Mouse (Mus musculus): Measurements from ENCODE around the gene Zdhhc22. TPM values are rescaled to one million over a fixed set of nuclear protein-coding genes. Genes with fewer than 3 reads are reported as not detected.
A peak's percentile ranks its signal among the peaks of the same experiment; 100 is the strongest.

The Zdhhc22 gene
- total and polyA plus RNA-seq, 3 experiments, result 0.10 TPM; not detected in 2

- no peak overlapping the region for H3K27ac ChIP-seq (ENCODE audit: control insufficient read depth, low read depth, low read length)
- no peaks in the 10 kb centered on the region for H3K9me3 ChIP-seq (replicated peaks; ENCODE audit: insufficient read depth, low read length)
- H3K36me3 ChIP-seq (ENCODE audit: control insufficient read depth in 1 of 2, insufficient read depth in 2 of 2, low read length in 2 of 2), result peaks cover 0 to 2% of the 10 kb centered on the region in 2 experiments; a peak in 1 of 4 replicates
- H3K79me2 ChIP-seq (ENCODE audit: control insufficient read depth, insufficient read depth, low read length, poor library complexity), result no peaks in the 10 kb centered on the region
- peaks cover 0 to 9% of the 10 kb centered on the region in 2 experiments; a peak in 3 of 4 replicates for H3K4me1 ChIP-seq (ENCODE audit: control insufficient read depth in 1 of 2, insufficient read depth in 2 of 2, low read length in 2 of 2)
- H3K27me3 ChIP-seq (ENCODE audit: control insufficient read depth in 1 of 2, insufficient read depth in 2 of 2, low read length in 2 of 2), result no peaks in the 10 kb centered on the region
- peak; percentile 29 for DNase-seq (ENCODE audit: low read depth, low spot score)
- no peak overlapping the region for H3K4me3 ChIP-seq (ENCODE audit: control insufficient read depth in 1 of 2, insufficient read depth in 1 of 2, low read depth in 2 of 2, low read length in 2 of 2)
- no peak for TF ChIP-seq SMC3 (IDR thresholded peaks at IDR 0.05; ENCODE audit: low read depth, low read length)
- H3K9ac ChIP-seq (ENCODE audit: control insufficient read depth, low read depth, low read length, poor library complexity, severe bottlenecking), result no peak overlapping the region
These were observed 41.0 kb upstream of the Zdhhc22 start for GRCm38 (mm10) chr12:87031163-87031763.

DNA sequence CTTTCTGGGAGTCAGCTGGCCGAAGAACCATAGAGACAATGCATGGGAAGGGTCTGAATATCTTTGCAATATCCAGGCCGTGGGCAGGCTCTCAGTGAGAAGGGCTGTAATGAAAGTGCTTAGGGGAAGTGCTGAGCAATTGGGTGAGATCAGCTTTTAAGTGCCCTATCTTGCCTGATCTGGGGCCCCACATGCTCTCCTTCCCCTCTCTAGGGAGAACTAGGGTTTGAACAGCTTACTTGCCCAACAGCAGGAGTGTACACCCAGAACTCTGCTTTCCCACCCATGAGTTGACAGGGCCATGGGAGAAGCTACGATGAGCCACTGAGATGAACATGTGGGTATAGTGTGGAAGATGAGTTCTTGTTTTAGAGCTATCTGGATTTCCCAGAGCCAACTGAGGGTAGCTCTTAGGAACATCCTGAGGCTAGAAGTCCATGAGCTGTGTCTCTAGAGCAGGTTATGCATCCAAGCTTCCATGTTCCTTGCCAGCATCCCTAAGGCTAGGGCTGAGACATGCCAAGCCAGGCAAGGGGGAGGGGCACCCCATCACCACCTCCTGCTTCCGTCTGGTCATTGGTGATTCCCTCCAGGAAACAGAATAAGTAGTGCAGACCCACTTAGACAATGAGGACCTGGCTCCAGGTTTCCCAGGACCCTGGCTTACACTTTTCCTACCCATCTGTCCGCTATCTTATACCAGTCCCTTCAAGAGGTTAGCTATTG is 39.2 kb upstream of the Zdhhc22 start:
- H3K27ac ChIP-seq (ENCODE audit: control insufficient read depth, low read depth, low read length), result no peak overlapping the region
- TF ChIP-seq ZMIZ1 (IDR thresholded peaks at IDR 0.05; ENCODE audit: low read depth, low read length) (no peak), EP300 (IDR thresholded peaks at IDR 0.05; ENCODE audit: low read depth in 1 of 2, low read length in 2 of 2) (peak in 1 of 2 experiments; percentile 5; a peak in 1 of 4 replicates), ZNF384 (IDR thresholded peaks at IDR 0.05; ENCODE audit: low read depth, low read length) (no peak), ZC3H11A (IDR thresholded peaks at IDR 0.05; ENCODE audit: low read depth, low read length) (no peak), TBP (IDR thresholded peaks at IDR 0.05; ENCODE audit: low read depth, low read length) (0 out of 2 replicates have a peak, but pooled peaks have one; percentile 25), MYC (IDR thresholded peaks at IDR 0.05; ENCODE audit: low read depth, low read length) (no peak), USF1 (IDR thresholded peaks at IDR 0.05; ENCODE audit: low read depth, low read length) (no peak), ETS1 (IDR thresholded peaks at IDR 0.05; ENCODE audit: low read depth, low read length) (0 out of 2 replicates have a peak, but pooled peaks have one; percentile 12), GATA1 (IDR thresholded peaks at IDR 0.05; ENCODE audit: low read depth, low read length) (peak; percentile 74), MXI1 (IDR thresholded peaks at IDR 0.05; ENCODE audit: low read depth, low read length) (no peak), POLR2A (IDR thresholded peaks at IDR 0.05; ENCODE audit: control insufficient read depth in 1 of 2, insufficient read depth in 1 of 2, low read depth in 1 of 2, low read length in 2 of 2, poor library complexity in 1 of 2) (no peak), MAFK (IDR thresholded peaks at IDR 0.05; ENCODE audit: borderline replicate concordance, low read depth, low read length) (no peak), E2F4 (IDR thresholded peaks at IDR 0.05; ENCODE audit: borderline replicate concordance, low read depth, low read length) (no peak), CTCF (IDR thresholded peaks at IDR 0.05 in 2 of 3, conservative IDR thresholded peaks at IDR 0.05 in 1 of 3; ENCODE audit: control insufficient read depth in 1 of 3, insufficient read depth in 1 of 3, low read depth in 2 of 3, low read length in 3 of 3, poor library complexity in 1 of 3, severe bottlenecking in 1 of 3) (no peak)

More for the DNA sequence above, 39.2 kb upstream of the Zdhhc22 start:
- H3K9ac ChIP-seq (ENCODE audit: control insufficient read depth, low read depth, low read length, poor library complexity, severe bottlenecking), result 0 out of 2 replicates have a peak overlapping the region, but pooled peaks have one; percentile 31
- H3K79me2 ChIP-seq (ENCODE audit: control insufficient read depth, insufficient read depth, low read length, poor library complexity), result no peaks in the 10 kb centered on the region
- H3K36me3 ChIP-seq (ENCODE audit: control insufficient read depth in 1 of 2, insufficient read depth in 2 of 2, low read length in 2 of 2), result peaks cover 0 to 2% of the 10 kb centered on the region in 2 experiments; a peak in 1 of 4 replicates
- no peak overlapping the region for H3K4me3 ChIP-seq (ENCODE audit: control insufficient read depth in 1 of 2, insufficient read depth in 1 of 2, low read depth in 2 of 2, low read length in 2 of 2)
- H3K4me1 ChIP-seq (ENCODE audit: control insufficient read depth in 1 of 2, insufficient read depth in 2 of 2, low read length in 2 of 2), result peaks cover 0 to 9% of the 10 kb centered on the region in 2 experiments; a peak in 3 of 4 replicates
- 0 out of 4 replicates have a peak, but pooled peaks cover 0 to 1% of the 10 kb centered on the region in 2 experiments for H3K27me3 ChIP-seq (ENCODE audit: control insufficient read depth in 1 of 2, insufficient read depth in 2 of 2, low read length in 2 of 2)
- DNase-seq (ENCODE audit: low read depth, low spot score), result peak; percentile 72
- no peaks in the 10 kb centered on the region for H3K9me3 ChIP-seq (replicated peaks; ENCODE audit: insufficient read depth, low read length)
